Mouse (Mus musculus) kidney, embryonic 16.5 days (tissue): Measurements from ENCODE around the gene Ect2. TPM values are rescaled to one million over a fixed set of nuclear protein-coding genes. Genes with fewer than 3 reads are reported as not detected.

Experiments used
- ATAC-seq: fragments of 200-750 bp; cut with Nextera tagmentation; 2 replicates; pipeline ENCODE4 v1.8.0; 2017; ENCODE audit warnings: moderate TSS enrichment; ENCODE audit not compliant: low FRiP score, low TSS enrichment
- H3K27ac ChIP-seq: fragments of 300-500 bp; sonication (generic); 2 replicates; pipeline ENCODE4 v1.5.1; 2014; ENCODE audit warnings: low read length
- H3K27me3 ChIP-seq: fragments of 300-500 bp; sonication (generic); 2 replicates; pipeline ENCODE4 v1.6.1; 2014; ENCODE audit warnings: low read length, control low read depth, mixed read lengths; ENCODE audit not compliant: insufficient read depth
- H3K36me3 ChIP-seq: fragments of 300-500 bp; sonication (generic); 2 replicates; pipeline ENCODE4 v1.6.1; 2014; ENCODE audit warnings: low read length, control low read depth, mixed read lengths; ENCODE audit not compliant: insufficient read depth
- H3K4me1 ChIP-seq: fragments of 300-500 bp; sonication (generic); 2 replicates; pipeline ENCODE4 v1.6.1; 2014; ENCODE audit warnings: low read length, control low read depth, mixed read lengths; ENCODE audit not compliant: insufficient read depth
- H3K4me2 ChIP-seq: fragments of 300-500 bp; sonication (generic); replicated peaks from 2 replicates; pipeline ENCODE4 v1.6.1; 2014; ENCODE audit warnings: low read depth, low read length
- H3K4me3 ChIP-seq: fragments of 300-500 bp; sonication (generic); 2 replicates; pipeline ENCODE4 v1.5.1; 2014; ENCODE audit warnings: mild to moderate bottlenecking, low read length
- H3K9ac ChIP-seq: fragments of 300-500 bp; sonication (generic); replicated peaks from 2 replicates; pipeline ENCODE4 v1.6.1; 2014; ENCODE audit warnings: low read length
- H3K9me3 ChIP-seq: fragments of 300-500 bp; sonication (generic); 2 replicates; pipeline ENCODE4 v1.6.1; 2016; ENCODE audit warnings: low read length, control low read depth
- WGBS: fragments of 180-500 bp; shearing (Covaris S2); extraction: QIAGEN DNeasy Blood & Tissue Kit; methylation state at CpG from one replicate; pipeline ENCODE4 v1.1.7; 2014; 5-methylcytosine and 5-hydroxymethylcytosine counted together
- polyA plus RNA-seq: library from polyadenylated mRNA; unstranded; fragments of >200 nt; fragmentation: Nextera tagmentation; extraction: Ambion mirVana; gene quantifications from 2 replicates; pipeline ENCODE4 v1.2.1, GENCODE M21; 2015

Gene Ect2
- polyA plus RNA-seq, result 58.9 and 63.9 TPM in 2 replicates

- H3K4me2 ChIP-seq, result peak within 1 kb of the TSS; percentile 56
- H3K4me3 ChIP-seq, result peak within 1 kb of the TSS; percentile 95
- peak within 1 kb of the TSS; percentile 92 for H3K9ac ChIP-seq
- 0% methylated on average over 37 of the region's 37 CpGs for WGBS
- no peaks in the 10 kb centered on the region for H3K27me3 ChIP-seq
- H3K4me1 ChIP-seq, result peaks cover 25% of the 10 kb centered on the region
- ATAC-seq, result peak; percentile 99
- no peaks in the 10 kb centered on the region for H3K9me3 ChIP-seq
- peak within 1 kb of the TSS; percentile 84 for H3K27ac ChIP-seq
- H3K36me3 ChIP-seq, result peaks cover 9% of the 10 kb centered on the region
These were observed at the start of gene Ect2 for GRCm38 (mm10) chr3:27153701-27154209. Gene Ect2, minus strand, starts transcription at chr3:27153878.

GRCm38 (mm10) chr3:27201728-27202411 is 48.2 kb upstream of the Ect2 start:
- H3K4me2 ChIP-seq, result no peak overlapping the region
- H3K4me1 ChIP-seq, result peaks cover 23% of the 10 kb centered on the region
- ATAC-seq, result no peak
- H3K27me3 ChIP-seq, result no peaks in the 10 kb centered on the region
- no peaks in the 10 kb centered on the region for H3K9me3 ChIP-seq
- H3K27ac ChIP-seq, result no peak overlapping the region
- no peak overlapping the region for H3K9ac ChIP-seq
- H3K4me3 ChIP-seq, result no peak overlapping the region
- 75% methylated on average over 5 of the region's 5 CpGs for WGBS
- H3K36me3 ChIP-seq, result no peaks in the 10 kb centered on the region

DNA sequence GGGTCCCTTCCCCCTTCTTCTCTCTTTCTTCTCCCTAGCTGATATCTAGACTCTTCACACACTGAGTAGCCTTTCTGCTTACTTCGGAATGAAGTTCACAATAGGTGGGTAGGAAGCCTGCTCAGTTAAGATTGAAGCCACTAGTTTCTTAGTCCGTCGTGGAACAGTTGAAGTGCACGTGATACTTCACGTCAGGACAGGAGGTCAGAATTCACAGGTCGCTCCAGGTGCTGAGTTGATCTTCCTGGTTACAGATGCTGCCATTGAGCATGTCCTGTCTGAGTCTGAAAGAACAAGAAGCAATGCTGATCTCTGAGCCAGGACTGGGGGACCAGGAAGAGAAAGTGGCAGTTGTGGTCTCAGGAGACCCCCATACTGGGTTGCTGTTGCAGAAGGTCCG is 45.4 kb upstream of the Ect2 start:
- 88% methylated on average over 7 of the region's 7 CpGs for WGBS
- ATAC-seq, result no peak

DNA sequence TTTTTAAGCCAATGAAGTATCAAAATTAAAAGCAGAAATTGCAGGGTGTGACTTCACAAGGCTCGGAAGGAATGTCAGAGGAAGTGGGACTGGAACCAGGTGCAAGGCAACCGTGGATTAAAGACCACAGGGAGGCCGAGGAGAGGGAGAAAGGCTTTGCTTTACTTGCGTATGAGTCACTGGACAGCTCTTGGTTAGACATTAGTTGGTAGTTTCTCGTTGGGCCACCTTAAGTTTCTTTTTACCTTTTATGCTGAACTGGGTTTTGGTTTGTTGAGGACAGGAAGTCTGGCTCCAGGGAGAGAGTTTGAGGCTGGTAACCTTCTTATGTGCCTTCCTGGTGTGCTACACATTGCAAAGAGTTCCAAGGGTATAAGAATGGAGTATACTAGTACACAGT is 44.1 kb upstream of the Ect2 start:
- H3K9ac ChIP-seq, result no peak overlapping the region
- no peaks in the 10 kb centered on the region for H3K9me3 ChIP-seq
- ATAC-seq, result no peak
- H3K4me2 ChIP-seq, result no peak overlapping the region
- H3K27ac ChIP-seq, result peak overlapping the region; percentile 40; the same call in 1 of the 2 replicates
- 69% methylated on average over 5 of the region's 5 CpGs for WGBS
- H3K4me1 ChIP-seq, result peaks cover 9% of the 10 kb centered on the region; the same call in 1 of the 2 replicates
- H3K36me3 ChIP-seq, result no peaks in the 10 kb centered on the region
- no peak overlapping the region for H3K4me3 ChIP-seq
- no peaks in the 10 kb centered on the region for H3K27me3 ChIP-seq

More for the DNA sequence above, 45.4 kb upstream of the Ect2 start:
- no peaks in the 10 kb centered on the region for H3K27me3 ChIP-seq
- no peak overlapping the region for H3K4me2 ChIP-seq
- H3K9me3 ChIP-seq, result no peaks in the 10 kb centered on the region
- H3K36me3 ChIP-seq, result no peaks in the 10 kb centered on the region
- H3K9ac ChIP-seq, result no peak overlapping the region
- no peak overlapping the region for H3K4me3 ChIP-seq
- H3K4me1 ChIP-seq, result peaks cover 5% of the 10 kb centered on the region; the same call in 1 of the 2 replicates
- H3K27ac ChIP-seq, result no peak overlapping the region

GRCm38 (mm10) chr3:27196529-27196928 is 42.9 kb upstream of the Ect2 start:
- 0 out of 2 replicates have a peak, but pooled peaks have one; percentile 57 for ATAC-seq
- Histone ChIP-seq H3K9ac (no peak overlapping the region), H3K4me3 (no peak overlapping the region), H3K4me1 (peaks cover 9% of the 10 kb centered on the region; the same call in 1 of the 2 replicates), H3K27me3 (no peaks in the 10 kb centered on the region), H3K9me3 (no peaks in the 10 kb centered on the region), H3K36me3 (no peaks in the 10 kb centered on the region), H3K4me2 (no peak overlapping the region), H3K27ac (peak overlapping the region; percentile 25; the same call in 1 of the 2 replicates)
- whole genome bisulfite sequencing, result 89% methylated on average over 1 of the region's 1 CpGs

DNA sequence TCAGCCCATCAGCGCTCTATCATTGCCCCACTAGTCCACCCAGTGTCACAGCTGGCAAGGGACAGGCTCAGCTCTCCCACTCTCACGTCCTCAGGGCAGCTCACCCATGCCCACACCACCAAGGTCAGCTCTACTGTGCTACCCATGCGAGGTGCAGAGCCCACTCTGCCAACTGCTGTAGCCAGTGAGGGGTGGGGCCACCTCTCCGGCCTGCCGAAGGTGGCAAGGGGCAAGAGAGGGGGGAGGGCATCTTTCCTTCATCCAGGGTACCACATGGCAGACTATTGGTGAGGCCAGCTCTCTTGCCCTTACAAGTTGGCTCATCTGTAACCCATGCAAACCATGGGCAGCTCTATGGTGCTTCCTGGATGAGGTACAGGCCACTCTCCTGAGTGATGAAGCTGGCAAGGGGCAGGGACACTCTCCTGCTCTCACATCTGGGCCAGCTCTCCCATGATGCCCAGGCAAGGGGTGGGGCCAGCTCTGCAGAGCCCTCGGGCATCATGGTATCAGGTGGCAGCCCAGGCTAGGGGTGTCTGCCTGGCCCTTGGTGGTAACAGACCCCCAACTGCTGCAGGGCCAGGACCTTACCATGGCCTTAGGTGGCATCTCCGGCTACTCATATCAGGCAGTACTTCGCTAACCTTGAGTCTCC is 42.0 kb upstream of the Ect2 start:
- H3K4me1 ChIP-seq, result peaks cover 9% of the 10 kb centered on the region; the same call in 1 of the 2 replicates
- peak; percentile 29 for ATAC-seq
- H3K4me2 ChIP-seq, result no peak overlapping the region
- no peaks in the 10 kb centered on the region for H3K27me3 ChIP-seq
- 89% methylated on average over 8 of the region's 8 CpGs for WGBS
- no peak overlapping the region for H3K9ac ChIP-seq
- H3K27ac ChIP-seq, result peak overlapping the region; percentile 25; the same call in 1 of the 2 replicates
- H3K9me3 ChIP-seq, result no peaks in the 10 kb centered on the region
- no peak overlapping the region for H3K4me3 ChIP-seq
- no peaks in the 10 kb centered on the region for H3K36me3 ChIP-seq

DNA sequence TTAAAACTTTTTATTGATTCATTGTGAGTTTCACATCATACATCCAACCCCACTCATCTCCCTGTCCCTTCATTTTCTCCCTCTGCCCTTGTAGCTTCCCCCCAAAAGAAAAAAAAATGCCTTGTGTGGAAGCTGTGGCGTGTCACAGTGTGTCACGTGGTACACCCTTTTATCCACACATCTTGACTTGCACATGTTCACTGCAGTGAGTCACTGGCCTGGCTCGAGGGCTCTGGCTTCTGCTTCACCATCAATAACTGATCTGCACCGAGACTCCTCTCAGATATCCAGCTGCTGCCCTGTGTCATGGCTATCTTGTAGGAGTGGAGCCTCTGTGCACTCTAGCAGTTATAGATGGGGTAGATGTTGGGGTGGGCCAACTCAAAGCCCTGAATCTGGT is 41.5 kb upstream of the Ect2 start:
- H3K27ac ChIP-seq, result no peak overlapping the region
- no peak overlapping the region for H3K4me3 ChIP-seq
- WGBS, result 69% methylated on average over 4 of the region's 4 CpGs
- H3K4me1 ChIP-seq, result peaks cover 9% of the 10 kb centered on the region; the same call in 1 of the 2 replicates
- no peaks in the 10 kb centered on the region for H3K36me3 ChIP-seq
- H3K27me3 ChIP-seq, result no peaks in the 10 kb centered on the region
- no peak overlapping the region for H3K9ac ChIP-seq
- ATAC-seq, result no peak
- H3K9me3 ChIP-seq, result no peaks in the 10 kb centered on the region
- no peak overlapping the region for H3K4me2 ChIP-seq

DNA sequence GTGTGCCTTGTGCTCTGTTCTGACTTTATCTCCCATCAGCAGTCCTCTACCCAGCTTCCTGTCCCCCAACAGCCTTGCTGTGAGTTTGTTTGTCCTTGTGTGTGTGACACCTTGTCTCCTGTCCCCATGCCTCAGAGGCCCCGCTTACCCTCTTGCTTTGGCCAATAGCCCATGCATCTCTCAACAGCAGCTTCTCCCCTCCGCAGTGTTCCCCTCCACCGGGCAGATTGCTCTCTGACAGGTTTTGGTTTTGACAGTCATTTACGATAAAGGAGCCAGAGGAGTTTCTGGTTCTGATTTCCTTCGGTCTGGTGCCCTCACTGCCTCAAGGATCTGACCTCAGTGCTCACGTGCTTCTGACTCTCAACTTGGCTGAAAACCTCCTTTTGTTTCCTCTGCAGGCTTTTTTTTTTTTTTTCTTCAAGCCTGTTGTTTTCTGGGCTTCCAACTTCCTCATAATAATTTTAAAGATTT is 40.2 kb upstream of the Ect2 start:
- no peak overlapping the region for H3K4me2 ChIP-seq
- H3K9me3 ChIP-seq, result no peaks in the 10 kb centered on the region
- no peak for ATAC-seq
- no peak overlapping the region for H3K9ac ChIP-seq
- 11% methylated on average over 6 of the region's 6 CpGs for WGBS
- H3K27ac ChIP-seq, result peak overlapping the region; percentile 52
- H3K4me1 ChIP-seq, result peaks cover 18% of the 10 kb centered on the region; the same call in 1 of the 2 replicates
- H3K36me3 ChIP-seq, result no peaks in the 10 kb centered on the region
- H3K27me3 ChIP-seq, result no peaks in the 10 kb centered on the region
- no peak overlapping the region for H3K4me3 ChIP-seq

- no peaks in the 10 kb centered on the region for H3K27me3 ChIP-seq
- H3K9ac ChIP-seq, result no peak overlapping the region
- H3K9me3 ChIP-seq, result no peaks in the 10 kb centered on the region
- H3K4me2 ChIP-seq, result no peak overlapping the region
- no peak for ATAC-seq
- 85% methylated on average over 6 of the region's 6 CpGs for WGBS
- H3K27ac ChIP-seq, result no peak overlapping the region
- H3K4me3 ChIP-seq, result no peak overlapping the region
- H3K36me3 ChIP-seq, result no peaks in the 10 kb centered on the region
- H3K4me1 ChIP-seq, result peaks cover 18% of the 10 kb centered on the region; the same call in 1 of the 2 replicates
These were observed 38.2 kb upstream of the Ect2 start for GRCm38 (mm10) chr3:27191856-27192255.
